In genomic region chr13:54371049-54371386, GRCm38 (mm10) we compare ENCODE assay signal across 8 mouse cellular contexts. TPM values are rescaled to one million over a fixed set of nuclear protein-coding genes. Genes with fewer than 3 reads are reported as not detected.
DNase-seq lines count a peak whose midpoint lies in the region; ATAC-seq lines count a peak whose summit lies in the region.

Gene Cplx2 (plus strand): TSS chr13:54371349.

- H3K4me2 ChIP-seq in embryonic facial prominence, embryonic 14.5 days (ENCODE audit: low read depth, low read length) = peak within 1 kb of the TSS; percentile 63
- peak within 1 kb of the TSS; percentile 75 for H3K4me2 ChIP-seq in neural tube, embryonic 13.5 days

- H3K9me3 ChIP-seq in embryonic facial prominence, embryonic 14.5 days (ENCODE audit: control insufficient read depth, low read length) = no peaks in the 10 kb centered on the region
- no peaks in the 10 kb centered on the region for H3K9me3 ChIP-seq in neural tube, embryonic 13.5 days

- H3K27ac ChIP-seq in embryonic facial prominence, embryonic 14.5 days (replicated peaks; ENCODE audit: low read depth, low read length) = peak within 1 kb of the TSS; percentile 29
- H3K27ac ChIP-seq in neural tube, embryonic 13.5 days (replicated peaks) = peak within 1 kb of the TSS; percentile 70

- H3K9ac ChIP-seq in embryonic facial prominence, embryonic 14.5 days (ENCODE audit: low read depth, low read length) = peak within 1 kb of the TSS; percentile 40; the same call in 1 of the 2 replicates
- H3K9ac ChIP-seq in neural tube, embryonic 13.5 days = peak within 1 kb of the TSS; percentile 73

- no peaks in the 10 kb centered on the region for H3K36me3 ChIP-seq in embryonic facial prominence, embryonic 14.5 days (ENCODE audit: control insufficient read depth, insufficient read depth, low read length)
- H3K36me3 ChIP-seq in neural tube, embryonic 13.5 days = no peaks in the 10 kb centered on the region

- H3K4me1 ChIP-seq in embryonic facial prominence, embryonic 14.5 days (ENCODE audit: control insufficient read depth, insufficient read depth, low read length) = peaks cover 12% of the 10 kb centered on the region; the same call in 1 of the 2 replicates
- peaks cover 59% of the 10 kb centered on the region for H3K4me1 ChIP-seq in neural tube, embryonic 13.5 days (replicated peaks)

- no peak for DNase-seq in left cerebral cortex, adult 18-20 months (ENCODE audit: low spot score in 2 of 2)
- no peak for DNase-seq in left cerebral cortex, adult 9 months (ENCODE audit: low spot score in 2 of 2)
- DNase-seq in embryonic facial prominence, embryonic 14.5 days (ENCODE audit: low spot score) = no peak
- no peak for DNase-seq in layer of hippocampus, postnatal 25 days (ENCODE audit: extremely low spot score in 1 of 2, low spot score in 1 of 2)
- DNase-seq in right cerebral cortex, adult 2 months (ENCODE audit: low spot score in 2 of 2) = no peak
- DNase-seq in embryo, embryonic 10.5 days (ENCODE audit: low spot score) = no peak
- DNase-seq in ovary, postnatal 10 days (ENCODE audit: low spot score) = no peak

- H3K27me3 ChIP-seq in embryonic facial prominence, embryonic 14.5 days (replicated peaks; ENCODE audit: control insufficient read depth, insufficient read depth, low read length) = peaks cover 16% of the 10 kb centered on the region
- H3K27me3 ChIP-seq in neural tube, embryonic 13.5 days = peaks cover 14% of the 10 kb centered on the region

- no peak for ATAC-seq in embryonic facial prominence, embryonic 14.5 days (ENCODE audit: low read depth)
- no peak for ATAC-seq in neural tube, embryonic 13.5 days (ENCODE audit: low read depth)

- H3K4me3 ChIP-seq in embryonic facial prominence, embryonic 14.5 days (ENCODE audit: low read depth, low read length) = peak within 1 kb of the TSS; percentile 35
- H3K4me3 ChIP-seq in neural tube, embryonic 13.5 days = peak within 1 kb of the TSS; percentile 45

- 2% methylated on average over 5 of the region's 7 CpGs for WGBS in embryonic facial prominence, embryonic 14.5 days
- WGBS in neural tube, embryonic 13.5 days = 2% methylated on average over 7 of the region's 7 CpGs

RNA-seq across cellular contexts. Expression of gene Cplx2, which starts in this region (rescaled TPM):
- 100 to 1,000 TPM; 791 to 833 TPM for total RNA-seq in left cerebral cortex, adult 18-20 months (2021)
- polyA plus RNA-seq in embryonic facial prominence, embryonic 14.5 days (2014; fragmentation: Nextera tagmentation; extraction: Ambion mirVana) = 7.0 and 9.6 TPM in 2 replicates
- total RNA-seq in layer of hippocampus, postnatal 25 days (2021) = 100 to 1,000 TPM; 867 to 943 TPM
- polyA plus RNA-seq in neural tube, embryonic 13.5 days (2015; fragmentation: Nextera tagmentation; extraction: Ambion mirVana) = 13.8 and 14.7 TPM in 2 replicates
